Mouse (Mus musculus) ovary, adult 18-20 months (tissue): ENCODE measurements around the gene Asphd2.
A peak's percentile ranks its signal among the peaks of the same experiment; 100 is the strongest.

Source experiments
- DNase-seq: peaks from one replicate; pipeline ENCODE4 v3.0.0; 2022; ENCODE audit warnings: low spot score, mixed read lengths

The Asphd2 gene

DNA sequence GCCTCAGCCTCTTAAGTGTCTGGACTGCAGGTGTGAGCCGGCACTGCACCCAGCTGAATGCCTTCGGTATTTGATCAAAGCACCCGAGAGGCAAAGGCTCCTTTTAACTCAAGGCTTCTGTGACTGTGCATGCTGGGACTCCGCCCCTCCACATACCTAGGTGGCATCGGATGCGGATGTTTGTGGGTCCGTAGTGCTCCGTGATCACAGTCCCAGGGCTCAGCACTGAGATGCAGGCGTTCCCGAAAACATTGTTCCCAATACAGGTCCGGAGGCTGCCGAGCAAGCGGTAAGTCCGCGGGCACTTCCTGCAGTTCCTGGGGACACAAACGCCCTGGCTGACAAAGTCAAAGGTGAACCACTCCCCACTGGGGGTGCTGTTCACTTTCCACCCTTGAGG lies 3.7 kb downstream of the Asphd2 start:
- DNase-seq: no peak

GRCm38 (mm10) chr5:112389352-112389751 lies 5.3 kb downstream of the Asphd2 start:
- DNase-seq: no peak

DNA sequence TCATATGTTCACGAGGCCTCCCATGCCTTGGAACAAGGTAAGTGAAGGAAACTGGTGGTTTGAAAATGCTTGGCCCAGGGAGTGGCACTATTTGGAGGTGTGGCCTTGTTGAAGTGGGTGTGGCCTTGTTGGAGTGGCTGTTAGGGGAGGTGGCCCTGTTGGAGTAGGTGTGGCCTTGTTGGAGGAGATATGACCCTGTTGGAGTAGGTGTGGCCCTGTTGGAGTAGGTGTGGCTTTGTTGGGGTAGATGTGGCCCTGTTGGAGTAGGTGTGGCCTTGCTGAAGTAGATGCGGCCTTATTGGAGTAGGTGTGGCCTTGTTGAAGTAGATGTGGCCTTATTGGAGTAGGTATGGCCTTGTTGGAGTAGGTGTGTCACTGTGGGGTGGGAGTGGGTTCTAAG lies 8.7 kb downstream of the Asphd2 start:
- DNase-seq: no peak

- no peak for DNase-seq
Observed at GRCm38 (mm10) chr5:112384805-112385472, 9.7 kb downstream of the Asphd2 start.

DNA sequence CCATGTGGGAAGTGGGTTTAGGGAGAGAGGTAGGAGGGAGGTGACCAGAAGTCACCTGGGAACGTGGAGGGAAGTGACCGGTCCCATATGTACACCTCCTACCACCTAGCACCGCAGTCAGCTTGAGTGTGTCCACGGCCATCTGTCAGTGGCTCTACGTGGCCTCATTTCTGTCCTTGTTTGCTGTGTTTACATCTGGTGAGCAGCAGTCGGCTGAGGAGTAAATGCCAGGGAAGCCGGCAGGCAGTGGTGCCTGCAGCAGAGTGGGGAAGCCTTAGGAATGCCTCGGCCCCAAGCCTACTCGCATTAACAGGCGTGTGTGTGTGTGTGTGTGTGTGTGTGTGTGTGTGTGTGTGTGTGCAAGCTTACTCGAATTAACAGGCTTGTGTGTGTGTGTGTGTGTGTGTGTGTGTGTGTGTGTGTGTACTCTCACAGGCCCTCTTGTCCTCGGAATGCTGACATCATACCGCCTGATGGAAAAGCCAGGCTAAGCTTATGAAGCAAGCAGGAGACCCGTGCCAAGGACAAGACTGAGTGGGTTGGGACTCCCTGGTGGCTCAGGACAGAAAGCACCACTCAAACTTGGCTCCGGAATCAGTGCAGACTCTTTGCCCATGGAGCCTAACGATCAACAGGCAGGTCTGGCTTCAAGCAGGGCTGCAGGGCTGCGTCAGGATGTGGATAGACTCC lies 11.9 kb downstream of the Asphd2 start:
- no peak for DNase-seq

DNA sequence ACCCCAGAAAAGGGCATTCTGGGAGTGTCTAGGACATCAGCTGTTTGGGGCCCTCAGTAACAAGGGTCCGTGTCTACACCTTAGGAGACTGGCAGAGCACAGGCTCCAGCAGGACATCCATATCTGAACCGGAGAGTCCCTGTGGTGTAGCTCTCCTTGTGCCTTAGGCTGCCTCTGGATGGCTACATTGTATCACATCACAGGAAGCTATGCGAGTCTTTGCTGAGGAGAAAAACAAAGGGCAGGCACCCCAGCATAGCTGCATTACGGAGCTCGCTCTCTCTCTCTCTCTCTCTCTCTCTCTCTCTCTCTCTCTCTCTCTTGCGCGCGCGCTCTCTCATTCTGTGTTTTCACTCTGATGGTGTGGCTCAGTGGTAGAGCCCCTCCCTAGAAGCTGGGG lies 12.6 kb downstream of the Asphd2 start:
- DNase-seq: no peak

GRCm38 (mm10) chr5:112381154-112381553 lies 13.5 kb downstream of the Asphd2 start:
- DNase-seq: peak; percentile 24

GRCm38 (mm10) chr5:112378716-112379115 lies 15.9 kb downstream of the Asphd2 start:
- DNase-seq: no peak

DNA sequence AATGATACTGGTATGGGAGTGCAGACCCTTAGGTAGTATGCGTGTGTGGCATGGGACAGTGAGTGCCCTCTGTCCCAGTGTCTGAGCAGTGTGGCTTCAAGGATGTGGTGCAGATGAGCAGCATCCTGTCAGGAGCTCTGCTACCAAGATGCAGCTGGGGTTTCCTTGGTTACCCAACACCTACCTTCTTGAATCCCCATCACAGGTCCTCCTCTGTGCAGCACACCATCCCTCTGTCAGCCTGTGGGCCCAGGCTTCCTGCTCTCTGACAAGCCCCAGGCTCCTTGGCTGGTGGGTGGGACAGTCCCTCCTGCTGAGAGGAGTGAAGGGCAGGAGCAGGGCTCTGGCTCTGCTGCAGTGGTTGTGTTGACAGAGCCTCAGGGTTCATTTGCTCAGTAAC lies 17.3 kb downstream of the Asphd2 start:
- no peak for DNase-seq

DNA sequence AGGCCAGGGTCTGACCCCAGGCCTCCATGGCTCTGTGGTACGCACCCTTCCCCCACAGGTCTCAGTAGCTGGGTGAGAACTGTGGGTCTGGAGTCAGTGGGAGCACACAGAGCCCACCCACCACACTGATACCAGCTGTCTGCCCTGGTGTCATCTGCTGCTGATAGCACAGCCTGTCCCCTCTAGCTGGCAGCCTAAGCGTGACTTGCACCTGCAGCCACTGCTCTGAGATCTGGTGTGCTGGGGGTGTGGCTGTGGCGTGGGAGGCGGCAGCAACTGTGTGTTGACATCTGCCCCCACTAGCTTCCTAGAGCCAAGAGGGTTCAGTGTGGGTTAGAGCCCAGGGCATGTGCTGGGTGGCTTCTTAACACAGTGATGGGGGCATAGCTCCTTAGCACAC lies 18.6 kb downstream of the Asphd2 start:
- DNase-seq: no peak

DNA sequence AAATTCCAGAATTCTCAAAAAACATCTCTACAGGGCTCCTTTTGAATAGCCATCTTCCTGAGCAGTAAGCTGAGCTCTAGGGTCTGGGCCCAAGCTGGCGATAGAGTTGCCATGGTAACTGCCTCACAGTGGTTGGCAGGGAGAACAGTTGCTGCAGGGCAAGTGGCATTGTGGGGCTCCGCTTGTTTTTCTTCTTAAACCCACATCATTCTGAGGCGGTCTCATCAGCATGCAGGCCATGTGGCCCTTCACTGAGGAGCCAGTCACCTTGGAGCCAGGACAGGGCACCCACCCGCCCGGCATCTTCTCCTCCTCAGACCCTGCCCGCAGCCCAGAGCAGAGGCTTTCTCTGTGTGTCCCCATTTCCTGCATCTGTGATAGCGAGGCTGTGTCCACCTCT lies 22.7 kb downstream of the Asphd2 start:
- DNase-seq: no peak

DNA sequence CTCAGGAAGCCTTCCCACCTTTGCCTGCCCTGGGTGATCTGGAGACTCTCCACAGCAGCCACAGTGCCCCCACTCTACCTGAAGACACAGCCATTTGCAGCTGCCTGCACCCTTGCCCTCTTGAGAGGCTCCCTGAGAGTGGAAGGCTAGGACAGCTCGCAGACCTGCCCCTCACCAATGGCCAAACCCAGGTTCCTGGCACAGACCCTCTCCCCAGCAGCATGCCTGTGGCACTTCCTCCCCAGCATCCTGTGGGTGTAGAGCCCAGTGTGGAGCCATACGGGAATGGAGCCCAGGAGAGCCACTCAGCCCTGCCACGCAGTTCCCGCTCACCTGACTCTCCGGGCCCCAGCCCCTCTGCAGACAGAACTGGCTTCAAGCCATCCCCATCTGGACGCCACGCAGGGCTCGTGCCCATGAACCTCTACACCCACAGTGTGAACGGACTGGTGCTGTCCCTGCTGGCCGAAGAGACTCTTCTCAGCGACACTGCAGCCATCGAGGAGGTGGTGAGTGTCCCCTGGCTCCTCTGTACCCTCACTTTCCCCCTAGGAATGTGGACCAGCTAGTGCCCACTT lies 24.3 kb downstream of the Asphd2 start:
- no peak for DNase-seq

GRCm38 (mm10) chr5:112369326-112369725 lies 25.3 kb downstream of the Asphd2 start:
- DNase-seq: no peak

GRCm38 (mm10) chr5:112368666-112369065 lies 26.0 kb downstream of the Asphd2 start:
- no peak for DNase-seq

DNA sequence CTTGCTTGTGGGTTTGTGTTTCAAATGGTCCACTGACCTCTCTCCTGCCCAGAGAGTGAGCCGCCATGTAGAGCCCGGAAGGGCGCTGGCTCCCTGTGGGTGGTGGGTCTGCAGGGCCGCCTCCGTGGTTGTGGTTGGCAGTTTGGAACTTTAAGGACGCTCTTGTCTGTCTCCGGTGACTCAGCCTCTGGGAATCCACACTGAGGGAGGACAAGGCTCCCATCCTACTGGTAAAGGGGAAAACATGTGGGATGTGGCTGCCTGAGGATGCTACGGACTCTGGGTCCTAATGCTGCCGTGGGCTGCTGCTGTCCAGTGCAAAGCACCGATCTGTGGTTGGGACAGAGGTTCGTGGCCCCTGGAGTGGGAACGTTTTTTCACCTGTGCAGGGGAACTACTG lies 26.7 kb downstream of the Asphd2 start:
- DNase-seq: no peak

- no peak for DNase-seq
Observed at GRCm38 (mm10) chr5:112367338-112367737, 27.3 kb downstream of the Asphd2 start.

DNA sequence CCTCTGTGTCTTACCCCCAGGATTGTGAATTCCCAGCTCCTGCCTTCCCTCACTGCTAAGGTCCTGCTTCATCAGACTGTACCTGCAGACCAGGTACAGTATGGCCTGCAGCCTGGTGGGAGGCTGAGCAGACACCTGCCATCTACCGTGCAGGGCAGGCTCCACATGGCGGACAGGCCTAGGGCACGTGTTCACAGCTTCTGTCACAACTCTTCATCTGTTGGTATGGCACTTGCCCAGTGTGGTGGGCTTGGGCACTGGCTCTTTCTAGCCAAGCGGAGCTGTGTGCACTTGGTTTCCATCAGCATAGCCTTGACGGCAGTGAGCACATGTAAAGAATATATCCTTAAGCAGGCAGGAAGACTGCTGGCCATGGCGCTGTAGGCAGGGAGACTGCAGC lies 27.8 kb downstream of the Asphd2 start:
- no peak for DNase-seq

DNA sequence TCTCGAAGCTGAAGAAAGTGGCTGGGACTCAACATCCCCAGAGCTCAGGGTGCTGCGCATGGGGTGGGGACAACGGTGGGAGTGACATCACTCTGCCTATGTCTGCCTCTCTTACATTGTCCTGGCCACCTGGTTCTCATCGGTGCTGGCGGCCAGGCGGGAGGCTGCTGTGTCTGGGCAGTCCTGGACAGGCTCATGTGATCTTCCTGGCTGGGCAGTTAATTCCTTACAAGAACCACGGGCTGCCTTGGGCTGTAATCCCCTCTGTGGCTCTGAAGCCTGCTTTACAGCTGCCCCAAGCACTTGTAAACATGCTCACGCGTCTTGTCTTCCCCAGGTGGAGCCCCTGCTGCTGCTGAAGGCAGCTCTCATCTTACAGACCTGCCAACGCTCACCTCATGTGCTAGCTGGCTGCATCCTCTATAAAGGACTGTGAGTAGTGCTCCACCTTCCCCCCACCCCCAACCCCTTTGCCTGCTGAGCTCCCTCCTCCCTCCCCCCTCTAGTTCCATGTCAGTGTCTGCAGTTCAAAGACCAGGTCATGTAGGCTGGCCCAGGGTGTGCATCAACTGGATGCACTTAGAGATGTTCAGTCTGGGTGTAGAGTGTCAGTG lies 30.4 kb downstream of the Asphd2 start:
- DNase-seq: no peak

- no peak for DNase-seq
Observed at GRCm38 (mm10) chr5:112360077-112360476, 34.6 kb downstream of the Asphd2 start.

DNA sequence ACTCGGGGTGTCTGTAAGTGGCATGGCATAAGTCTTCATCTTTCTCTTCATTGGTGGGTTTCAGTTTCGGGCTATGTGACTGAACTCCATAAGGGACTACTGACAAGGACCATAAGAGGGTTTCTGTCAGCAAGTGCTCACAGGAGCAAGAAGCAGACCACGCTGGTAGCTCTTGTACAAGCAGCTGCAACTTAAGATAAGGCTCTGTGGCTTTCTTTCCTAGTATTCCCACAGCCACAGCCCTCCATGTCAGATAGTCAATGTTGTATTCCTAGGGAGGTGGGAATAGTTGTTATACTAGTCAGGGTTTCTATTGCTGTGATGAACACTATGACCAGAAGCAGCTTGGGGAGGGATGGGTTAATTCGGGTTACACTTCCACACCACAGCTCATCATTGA lies 35.1 kb downstream of the Asphd2 start:
- no peak for DNase-seq

DNA sequence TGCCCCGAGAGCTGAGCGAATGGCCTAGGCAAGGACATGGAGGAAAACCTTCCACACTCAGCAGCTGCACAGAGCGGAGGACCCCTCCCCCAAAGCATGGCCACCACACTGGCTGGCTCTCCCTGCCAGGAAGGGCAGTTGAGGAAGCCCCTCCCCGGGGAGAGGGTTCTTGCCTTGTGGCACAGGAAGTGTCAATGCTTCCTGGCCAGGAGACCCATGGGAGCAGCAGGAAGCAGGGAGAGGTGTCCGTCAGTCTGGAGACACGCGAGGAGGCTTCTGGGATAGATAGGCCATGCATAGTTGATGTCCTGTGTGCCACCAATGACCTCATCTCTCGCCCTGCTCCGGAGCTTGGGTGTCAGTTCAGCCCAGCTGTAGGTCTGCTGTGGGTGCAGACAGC lies 38.3 kb downstream of the Asphd2 start:
- DNase-seq: no peak

GRCm38 (mm10) chr5:112355910-112356309 lies 38.8 kb downstream of the Asphd2 start, which contains the start of gene Gm6583:
Gm6583 (minus strand) TSS chr5:112356033.
- no peak for DNase-seq

DNA sequence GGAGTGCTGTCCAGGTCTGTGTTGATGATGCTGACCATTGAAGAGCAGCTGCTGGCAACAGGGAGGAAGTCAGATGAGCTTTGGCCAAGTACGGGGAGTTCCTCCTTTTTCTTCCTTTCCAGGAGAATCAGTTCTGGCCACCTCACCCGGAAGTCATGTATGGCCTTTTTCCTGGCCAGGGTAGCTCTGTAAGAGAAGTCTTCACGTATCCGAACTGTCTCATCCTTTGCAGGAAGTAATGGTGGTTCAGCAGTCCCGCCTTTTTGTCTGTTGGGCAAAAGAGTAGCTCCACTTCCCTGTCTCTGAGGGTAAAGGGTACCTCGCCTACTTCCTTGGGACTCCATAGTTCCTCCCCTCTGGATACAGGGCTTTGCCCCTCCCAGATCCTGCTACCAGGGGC lies 39.2 kb downstream of the Asphd2 start:
- no peak for DNase-seq
